Mouse (Mus musculus) layer of hippocampus, adult 9-10 months (tissue): ENCODE results near the gene Hsf4.

ENCODE experiments used
- DNase-seq: peaks from one replicate; pipeline ENCODE4 v3.0.0; 2022; ENCODE audit warnings: low spot score

Hsf4 gene

GRCm38 (mm10) chr8:105305211-105306145 is 35.9 kb downstream of the Hsf4 start, which contains the start of gene Elmo3:
TSS of gene Elmo3 (plus strand) at chr8:105305601.
- no peak for DNase-seq

GRCm38 (mm10) chr8:105306146-105306691 is 36.6 kb downstream of the Hsf4 start:
- no peak for DNase-seq

GRCm38 (mm10) chr8:105307670-105308069 is 38.1 kb downstream of the Hsf4 start:
- DNase-seq: no peak

GRCm38 (mm10) chr8:105308428-105308827 is 38.8 kb downstream of the Hsf4 start:
- DNase-seq: no peak

GRCm38 (mm10) chr8:105309142-105309847 is 39.7 kb downstream of the Hsf4 start:
- DNase-seq: no peak

- no peak for DNase-seq
Measured at GRCm38 (mm10) chr8:105310118-105310517, 40.5 kb downstream of the Hsf4 start.

GRCm38 (mm10) chr8:105311718-105312117 is 42.1 kb downstream of the Hsf4 start:
- DNase-seq: no peak

- no peak for DNase-seq
Measured at GRCm38 (mm10) chr8:105312891-105313481, 43.4 kb downstream of the Hsf4 start.

GRCm38 (mm10) chr8:105313622-105314402 is 44.2 kb downstream of the Hsf4 start:
- DNase-seq: no peak

- DNase-seq: no peak
Measured at GRCm38 (mm10) chr8:105315073-105315769, 45.6 kb downstream of the Hsf4 start.

GRCm38 (mm10) chr8:105317941-105318340 is 48.3 kb downstream of the Hsf4 start:
- DNase-seq: no peak

- no peak for DNase-seq
Measured at GRCm38 (mm10) chr8:105318662-105319190, 49.1 kb downstream of the Hsf4 start.

- no peak for DNase-seq
Measured at GRCm38 (mm10) chr8:105323183-105323582, 53.6 kb downstream of the Hsf4 start.
